Mouse (Mus musculus): ENCODE results near the gene Sell. TPM values are rescaled to one million over a fixed set of nuclear protein-coding genes. Genes with fewer than 3 reads are reported as not detected.

The Sell gene
- polyA plus RNA-seq, 1 experiment from 2014 or later = 0.15 TPM

- WGBS = 84% methylated on average over 1 of the region's 1 CpGs
- ATAC-seq (no peak), DNase-seq (ENCODE audit: low spot score) (no peak)
- Histone ChIP-seq H3K9me3 (replicated peaks; ENCODE audit: control insufficient read depth, low read length) (no peaks in the 10 kb centered on the region), H3K4me3 (ENCODE audit: low read depth, low read length) (no peak overlapping the region), H3K27ac (ENCODE audit: low read depth, low read length) (no peak overlapping the region), H3K4me1 (ENCODE audit: control insufficient read depth, insufficient read depth, low read length) (no peaks in the 10 kb centered on the region), H3K9ac (ENCODE audit: low read length) (no peak overlapping the region), H3K4me2 (ENCODE audit: low read length) (no peak overlapping the region), H3K27me3 (replicated peaks; ENCODE audit: control insufficient read depth, insufficient read depth, low read length) (no peaks in the 10 kb centered on the region), H3K36me3 (ENCODE audit: control insufficient read depth, insufficient read depth, low read length) (no peaks in the 10 kb centered on the region)
Measured at GRCm38 (mm10) chr1:164132609-164133008, 70.8 kb downstream of the Sell start.

Other genes starting within 250 kb of the Sell start
- gene Scyl3, start 132.9 kb upstream of the Sell start, polyA plus RNA-seq (2014; fragmentation: Nextera tagmentation; extraction: Ambion mirVana) = 17.1 and 17.5 TPM in 2 replicates
- gene BC055324, start 67.2 kb upstream of the Sell start, polyA plus RNA-seq (2014; fragmentation: Nextera tagmentation; extraction: Ambion mirVana) = 12.8 and 13.6 TPM in 2 replicates
- gene Mettl18, start 67.1 kb upstream of the Sell start, polyA plus RNA-seq (2014; fragmentation: Nextera tagmentation; extraction: Ambion mirVana) = 9.3 and 10.6 TPM in 2 replicates
- gene Sele, start 13.7 kb upstream of the Sell start, polyA plus RNA-seq (2014; fragmentation: Nextera tagmentation; extraction: Ambion mirVana) = not detected in 2 replicates
- gene Selp, start 53.3 kb downstream of the Sell start, polyA plus RNA-seq (2014; fragmentation: Nextera tagmentation; extraction: Ambion mirVana) = not detected in 2 replicates
- gene F5, start 89.9 kb downstream of the Sell start, polyA plus RNA-seq (2014; fragmentation: Nextera tagmentation; extraction: Ambion mirVana) = 0.17 and 0.20 TPM in 2 replicates
- gene Slc19a2, start 187.1 kb downstream of the Sell start, polyA plus RNA-seq (2014; fragmentation: Nextera tagmentation; extraction: Ambion mirVana) = 6.7 and 7.2 TPM in 2 replicates
- gene Ccdc181, start 213.6 kb downstream of the Sell start, polyA plus RNA-seq (2014; fragmentation: Nextera tagmentation; extraction: Ambion mirVana) = 20.8 and 23.9 TPM in 2 replicates
- gene Nme7, start 242.1 kb downstream of the Sell start, polyA plus RNA-seq (2014; fragmentation: Nextera tagmentation; extraction: Ambion mirVana) = 43.1 and 45.6 TPM in 2 replicates
- gene Blzf1, start 245.5 kb downstream of the Sell start, polyA plus RNA-seq (2014; fragmentation: Nextera tagmentation; extraction: Ambion mirVana) = 27.5 and 28.5 TPM in 2 replicates